8 mouse cellular contexts compared by ENCODE assay signal in genomic region chr5:146867246-146867945, GRCm38 (mm10). TPM values are rescaled to one million over a fixed set of nuclear protein-coding genes. Genes with fewer than 3 reads are reported as not detected.
DNase-seq lines count a peak whose midpoint lies in the region; ATAC-seq and TF ChIP-seq lines count a peak whose summit lies in the region.

No protein-coding gene starts in this region.

- peak; percentile 19 for DNase-seq in urinary bladder, postnatal 25 days (ENCODE audit: low spot score)
- DNase-seq in urinary bladder, adult 18-20 months (ENCODE audit: low spot score in 2 of 2) = no peak
- peak; percentile 11 for DNase-seq in embryonic facial prominence, embryonic 11.5 days (ENCODE audit: low spot score)
- DNase-seq in heart, adult 2 months = peak; percentile 49 to 53
- peak; percentile 60 for DNase-seq in liver, embryonic 11.5 days (ENCODE audit: low spot score)
- DNase-seq in naive thymus-derived CD4-positive, alpha-beta T cell, adult 2 months (ENCODE audit: low read depth) = peak; percentile 85

- H3K4me3 ChIP-seq in embryonic facial prominence, embryonic 11.5 days (ENCODE audit: low read depth, low read length) = peak overlapping the region; percentile 21; the same call in 1 of the 2 replicates
- no peak overlapping the region for H3K4me3 ChIP-seq in heart, adult 2 months
- H3K4me3 ChIP-seq in kidney, embryonic 16.5 days (ENCODE audit: low read length) = peak overlapping the region; percentile 29
- peak overlapping the region; percentile 31 for H3K4me3 ChIP-seq in liver, embryonic 11.5 days (ENCODE audit: low read depth, low read length)
- H3K4me3 ChIP-seq in testis, adult 2 months (ENCODE audit: control insufficient read depth, low read depth, low read length) = peak overlapping the region; percentile 20

- 0 out of 2 replicates have a peak, but pooled peaks have one; percentile 22 for TF ChIP-seq POLR2A in heart, adult 2 months (IDR thresholded peaks at IDR 0.05; ENCODE audit: insufficient read depth, low read depth, low read length)
- TF ChIP-seq POLR2A in testis, adult 2 months (IDR thresholded peaks at IDR 0.05; ENCODE audit: control insufficient read depth, low read depth, low read length) = no peak

- peak overlapping the region; percentile 8 for H3K4me2 ChIP-seq in embryonic facial prominence, embryonic 11.5 days (ENCODE audit: low read depth, low read length)
- H3K4me2 ChIP-seq in kidney, embryonic 16.5 days (replicated peaks; ENCODE audit: low read depth, low read length) = peak overlapping the region; percentile 49
- H3K4me2 ChIP-seq in liver, embryonic 11.5 days = peak overlapping the region; percentile 71

- no peaks in the 10 kb centered on the region for H3K27me3 ChIP-seq in embryonic facial prominence, embryonic 11.5 days (ENCODE audit: control insufficient read depth, insufficient read depth, low read length)
- no peaks in the 10 kb centered on the region; the same call in 1 of the 2 replicates for H3K27me3 ChIP-seq in heart, adult 2 months (ENCODE audit: control insufficient read depth, insufficient read depth, low read length)
- H3K27me3 ChIP-seq in kidney, embryonic 16.5 days (ENCODE audit: insufficient read depth, low read length) = no peaks in the 10 kb centered on the region
- H3K27me3 ChIP-seq in liver, embryonic 11.5 days (replicated peaks; ENCODE audit: control insufficient read depth, insufficient read depth, low read length) = no peaks in the 10 kb centered on the region
- H3K27me3 ChIP-seq in testis, adult 2 months (ENCODE audit: control insufficient read depth, insufficient read depth, low read length) = no peaks in the 10 kb centered on the region

- peak; percentile 55; the same call in 1 of the 2 replicates for ATAC-seq in embryonic facial prominence, embryonic 11.5 days (replicated peaks; ENCODE audit: insufficient number of reproducible peaks, low FRiP score, low TSS enrichment, low read depth)
- peak; percentile 52 for ATAC-seq in kidney, embryonic 16.5 days (ENCODE audit: low FRiP score, low TSS enrichment)
- ATAC-seq in liver, embryonic 11.5 days (replicated peaks; ENCODE audit: low FRiP score) = peak; percentile 86

- no peaks in the 10 kb centered on the region; the same call in 1 of the 2 replicates for H3K4me1 ChIP-seq in embryonic facial prominence, embryonic 11.5 days (ENCODE audit: control insufficient read depth, insufficient read depth, low read length)
- 0 out of 2 replicates have a peak, but pooled peaks cover 2% of the 10 kb centered on the region for H3K4me1 ChIP-seq in heart, adult 2 months (ENCODE audit: control insufficient read depth, insufficient read depth, low read length)
- H3K4me1 ChIP-seq in kidney, embryonic 16.5 days (ENCODE audit: insufficient read depth, low read length) = peaks cover 12% of the 10 kb centered on the region
- H3K4me1 ChIP-seq in liver, embryonic 11.5 days (replicated peaks; ENCODE audit: control insufficient read depth, insufficient read depth, low read length) = peaks cover 22% of the 10 kb centered on the region
- peaks cover 11% of the 10 kb centered on the region for H3K4me1 ChIP-seq in testis, adult 2 months (ENCODE audit: control insufficient read depth, insufficient read depth, low read length)

- no peaks in the 10 kb centered on the region for H3K9me3 ChIP-seq in embryonic facial prominence, embryonic 11.5 days (replicated peaks; ENCODE audit: control insufficient read depth, low read length)
- peaks cover 10% of the 10 kb centered on the region; the same call in 1 of the 2 replicates for H3K9me3 ChIP-seq in kidney, embryonic 16.5 days (ENCODE audit: low read length)
- H3K9me3 ChIP-seq in liver, embryonic 11.5 days (ENCODE audit: control insufficient read depth, low read length) = no peaks in the 10 kb centered on the region

- H3K27ac ChIP-seq in embryonic facial prominence, embryonic 11.5 days (replicated peaks; ENCODE audit: low read depth, low read length) = no peak overlapping the region
- peak overlapping the region; percentile 15 for H3K27ac ChIP-seq in heart, adult 2 months
- H3K27ac ChIP-seq in kidney, embryonic 16.5 days (ENCODE audit: low read length) = peak overlapping the region; percentile 45; the same call in 1 of the 2 replicates
- peak overlapping the region; percentile 73 for H3K27ac ChIP-seq in liver, embryonic 11.5 days (ENCODE audit: low read depth, low read length)
- H3K27ac ChIP-seq in testis, adult 2 months (ENCODE audit: control insufficient read depth, insufficient read depth, low read depth, low read length) = peak overlapping the region; percentile 10; the same call in 1 of the 2 replicates

- TF ChIP-seq CTCF in heart, adult 2 months (IDR thresholded peaks at IDR 0.05) = no peak
- no peak for TF ChIP-seq CTCF in testis, adult 2 months (IDR thresholded peaks at IDR 0.05; ENCODE audit: control insufficient read depth, insufficient read depth, insufficient replicate concordance, low read depth, low read length)

- intact Hi-C loops in heart, adult 2 months (cut with DNase I) = loop anchor here (2.0 kb wide), 1 partner anchor 21 kb away; no protein-coding TSS in a partner anchor

- H3K9ac ChIP-seq in embryonic facial prominence, embryonic 11.5 days (replicated peaks; ENCODE audit: low read length) = peak overlapping the region; percentile 19; the same call in 1 of the 2 replicates
- peak overlapping the region; percentile 22; the same call in 1 of the 2 replicates for H3K9ac ChIP-seq in heart, adult 2 months (ENCODE audit: low read depth, low read length)
- peak overlapping the region; percentile 45 for H3K9ac ChIP-seq in kidney, embryonic 16.5 days (replicated peaks; ENCODE audit: low read length)
- H3K9ac ChIP-seq in liver, embryonic 11.5 days (ENCODE audit: low read depth, low read length) = peak overlapping the region; percentile 48

- H3K79me2 ChIP-seq in heart, adult 2 months (replicated peaks; ENCODE audit: control insufficient read depth, insufficient read depth, low read length) = no peaks in the 10 kb centered on the region

- H3K36me3 ChIP-seq in embryonic facial prominence, embryonic 11.5 days (replicated peaks; ENCODE audit: control insufficient read depth, insufficient read depth, low read depth, low read length) = no peaks in the 10 kb centered on the region
- no peaks in the 10 kb centered on the region for H3K36me3 ChIP-seq in heart, adult 2 months (ENCODE audit: control insufficient read depth, insufficient read depth, low read length)
- no peaks in the 10 kb centered on the region for H3K36me3 ChIP-seq in kidney, embryonic 16.5 days (ENCODE audit: insufficient read depth, low read length)
- no peaks in the 10 kb centered on the region for H3K36me3 ChIP-seq in liver, embryonic 11.5 days (ENCODE audit: control insufficient read depth, insufficient read depth, low read length)
- no peaks in the 10 kb centered on the region for H3K36me3 ChIP-seq in testis, adult 2 months (ENCODE audit: control insufficient read depth, insufficient read depth, low read length)

- no peak for TF ChIP-seq EP300 in heart, adult 2 months (IDR thresholded peaks at IDR 0.05; ENCODE audit: insufficient read depth, low read depth, low read length)

- WGBS in embryonic facial prominence, embryonic 11.5 days = 5% methylated on average over 19 of the region's 19 CpGs
- WGBS in heart, adult 2 months = 3% methylated on average over 19 of the region's 19 CpGs
- WGBS in kidney, embryonic 16.5 days = 4% methylated on average over 19 of the region's 19 CpGs
- 4% methylated on average over 19 of the region's 19 CpGs for WGBS in liver, embryonic 11.5 days

RNA-seq across cellular contexts. Expression of gene Rasl11a, which starts 22.5 kb away (rescaled TPM):
- 22.9 and 24.9 TPM in 2 replicates for polyA plus RNA-seq in embryonic facial prominence, embryonic 11.5 days (2014; fragmentation: Nextera tagmentation; extraction: Ambion mirVana)
- 1 to 10 TPM; 1.8 to 3.7 TPM for total RNA-seq in heart, adult 2 months (2021)
- 2.7 and 2.9 TPM in 2 replicates for polyA plus RNA-seq in heart, adult 2 months (2012; rRNA removed)
- 90.6 and 100 TPM in 2 replicates for polyA plus RNA-seq in kidney, embryonic 16.5 days (2015; fragmentation: Nextera tagmentation; extraction: Ambion mirVana)
- polyA plus RNA-seq in liver, embryonic 11.5 days (2014; fragmentation: Nextera tagmentation; extraction: Ambion mirVana) = 4.3 and 4.9 TPM in 2 replicates
- 0.84 and 1.6 TPM in 2 replicates for polyA plus RNA-seq in testis, adult 2 months (2012; rRNA removed)

RNA-seq across cellular contexts. Expression of gene Rpl21, which starts 34.7 kb away (rescaled TPM):
- 582 and 608 TPM in 2 replicates for polyA plus RNA-seq in embryonic facial prominence, embryonic 11.5 days (2014; fragmentation: Nextera tagmentation; extraction: Ambion mirVana)
- 100 to 1,000 TPM; 119 to 143 TPM for total RNA-seq in heart, adult 2 months (2021)
- 44.4 and 61.1 TPM in 2 replicates for polyA plus RNA-seq in heart, adult 2 months (2012; rRNA removed)
- 457 and 459 TPM in 2 replicates for polyA plus RNA-seq in kidney, embryonic 16.5 days (2015; fragmentation: Nextera tagmentation; extraction: Ambion mirVana)
- polyA plus RNA-seq in liver, embryonic 11.5 days (2014; fragmentation: Nextera tagmentation; extraction: Ambion mirVana) = 719 and 772 TPM in 2 replicates
- polyA plus RNA-seq in testis, adult 2 months (2012; rRNA removed) = 58.3 and 64.9 TPM in 2 replicates

Comparison
In these comparisons a context has a peak if more than half of its experiments do, and no peak if none do; other contexts are left out.
1. DNase-seq: peak in urinary bladder, postnatal 25 days (single experiment), embryonic facial prominence, embryonic 11.5 days (single experiment), heart, adult 2 months (2 of 2), liver, embryonic 11.5 days (single experiment) and naive thymus-derived CD4-positive, alpha-beta T cell, adult 2 months (single experiment); none in urinary bladder, adult 18-20 months (0 of 2).
2. H3K4me2 ChIP-seq: peak in every context shown above with its lines; median percentile 71 in liver, embryonic 11.5 days; 49 in kidney, embryonic 16.5 days; 8 in embryonic facial prominence, embryonic 11.5 days.
3. Peak in every context shown above with its lines, with median percentiles within 50 percentile points of each other: ATAC-seq and H3K9ac ChIP-seq.